Mouse (Mus musculus): Measurements from ENCODE around the gene Spo11. TPM values are rescaled to one million over a fixed set of nuclear protein-coding genes. Genes with fewer than 3 reads are reported as not detected.

Gene Spo11
- total and polyA plus RNA-seq, 3 experiments = 0.16 to 0.34 TPM; not detected in 1

DNA sequence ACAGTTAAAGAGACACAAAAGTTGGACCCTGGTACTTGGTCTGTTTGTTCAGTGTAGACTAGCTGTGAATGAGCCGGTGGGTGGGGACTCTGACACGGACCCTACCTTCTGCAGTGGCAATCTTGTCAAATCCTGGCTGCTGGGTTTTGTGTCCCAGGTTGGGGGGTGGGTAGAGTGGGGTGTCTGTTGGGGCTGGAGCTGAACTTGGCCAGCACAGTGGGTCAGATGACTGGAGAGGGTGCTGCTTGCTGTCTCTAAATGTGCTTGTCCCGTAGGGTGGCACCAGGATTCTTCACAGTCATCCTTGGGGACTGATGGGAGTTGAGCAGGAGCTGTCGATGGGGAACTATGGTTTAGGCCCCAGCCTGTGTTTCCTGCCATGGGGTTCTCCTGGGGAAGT is 46.5 kb downstream of the Spo11 start:
- peaks cover 63 to 84% of the 10 kb centered on the region in 2 experiments for H3K4me1 ChIP-seq (ENCODE audit: control insufficient read depth in 1 of 2, insufficient read depth in 2 of 2)

DNA sequence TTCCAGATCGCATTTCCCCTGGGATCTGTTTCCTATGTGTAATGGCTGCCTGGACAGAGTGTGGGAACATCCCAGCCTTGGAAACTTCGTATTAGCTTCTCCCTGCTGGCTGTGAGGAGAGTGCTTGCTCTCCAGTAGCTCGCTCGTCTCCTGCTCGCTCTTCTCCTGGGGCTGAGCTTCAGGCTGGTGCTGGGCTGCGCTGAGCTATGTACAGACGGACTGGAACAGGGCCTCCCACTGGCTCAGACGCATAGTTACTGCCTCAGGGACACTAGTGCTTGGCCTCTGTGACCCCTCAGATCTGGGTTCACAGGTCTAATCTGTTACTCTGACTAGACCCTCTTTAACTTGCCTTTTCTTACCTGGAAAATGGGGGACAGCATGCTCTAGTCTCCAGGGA is 46.9 kb downstream of the Spo11 start:
- Histone ChIP-seq H3K27me3 (replicated peaks) (peaks cover 6% of the 10 kb centered on the region), H3K9ac (ENCODE audit: insufficient read depth, low read depth) (no peak overlapping the region), H3K4me1 (ENCODE audit: control insufficient read depth in 1 of 2, insufficient read depth in 2 of 2) (peaks cover 59 to 84% of the 10 kb centered on the region in 2 experiments), H3K4me3 (replicated peaks in 1 of 3; ENCODE audit: low read depth in 2 of 3, low read length in 2 of 3, poor library complexity in 1 of 3) (peak overlapping the region in 2 of 3 experiments; percentile 18 to 79), H3K36me3 (replicated peaks in 1 of 2; ENCODE audit: control insufficient read depth in 1 of 2, insufficient read depth in 1 of 2, low read length in 1 of 2) (peaks cover 31 to 63% of the 10 kb centered on the region in 2 experiments), H3K9me3 (replicated peaks; ENCODE audit: low read length) (no peaks in the 10 kb centered on the region), H3K27ac (ENCODE audit: insufficient read depth, low read depth) (no peak overlapping the region), H3K79me2 (replicated peaks; ENCODE audit: control insufficient read depth, extremely low read depth, insufficient read depth, poor library complexity, severe bottlenecking) (peaks cover 24% of the 10 kb centered on the region), H3K4me2 (ENCODE audit: insufficient read depth, low read depth, poor library complexity, severe bottlenecking) (0 out of 2 replicates have a peak overlapping the region, but pooled peaks have one; percentile 70)
- no peak for DNase-seq (ENCODE audit: extremely low read depth)
- in situ Hi-C loops (cut with MboI; ENCODE audit: low pct_ligation_motif_present, low pct_unique_long_range_greater_than_20kb, low sequenced_read_pairs) = loop anchor here (25.0 kb wide), 1 partner anchor 138 kb away; the partner anchor contains the start of gene Pck1
- TF ChIP-seq JUND (conservative IDR thresholded peaks at IDR 0.05; ENCODE audit: low read depth, low read length) (no peak), SIN3A (IDR thresholded peaks at IDR 0.05; ENCODE audit: low read length) (no peak)
- dilution Hi-C loops (cut with MboI; ENCODE audit: extremely low pct_ligation_motif_present, extremely low pct_unique_long_range_greater_than_20kb, low sequenced_read_pairs) = no loop called here

More for the DNA sequence above, 46.5 kb downstream of the Spo11 start:
- no peak for TF ChIP-seq MYC (IDR thresholded peaks at IDR 0.05; ENCODE audit: low read depth, low read length)
- TF ChIP-seq BHLHE40 (IDR thresholded peaks at IDR 0.05; ENCODE audit: low read depth, low read length) = no peak
- TF ChIP-seq PAX5 (IDR thresholded peaks at IDR 0.05; ENCODE audit: low read length) = no peak
- no peak for TF ChIP-seq POLR2AphosphoS2 (IDR thresholded peaks at IDR 0.05; ENCODE audit: low read depth, low read length)
- no peak for TF ChIP-seq USF1 (IDR thresholded peaks at IDR 0.05; ENCODE audit: low read depth, low read length)
- TF ChIP-seq CHD1 (IDR thresholded peaks at IDR 0.05; ENCODE audit: low read depth, low read length) = no peak
- TF ChIP-seq JUND (conservative IDR thresholded peaks at IDR 0.05; ENCODE audit: low read depth, low read length) = no peak
- TF ChIP-seq TBP (conservative IDR thresholded peaks at IDR 0.05; ENCODE audit: low read depth, low read length) = no peak
- TF ChIP-seq GABPA (IDR thresholded peaks at IDR 0.05; ENCODE audit: insufficient replicate concordance, low read depth, low read length) = no peak
- peaks cover 6% of the 10 kb centered on the region for H3K27me3 ChIP-seq (replicated peaks)
- peak overlapping the region in 2 of 3 experiments; percentile 72 to 79 for H3K4me3 ChIP-seq (replicated peaks in 1 of 3; ENCODE audit: low read depth in 2 of 3, low read length in 2 of 3, poor library complexity in 1 of 3)
- in situ Hi-C loops (cut with MboI; ENCODE audit: low pct_ligation_motif_present, low pct_unique_long_range_greater_than_20kb, low sequenced_read_pairs) = loop anchor here (25.0 kb wide), 1 partner anchor 138 kb away; the partner anchor contains the start of gene Pck1
- peaks cover 22% of the 10 kb centered on the region for H3K79me2 ChIP-seq (replicated peaks; ENCODE audit: control insufficient read depth, extremely low read depth, insufficient read depth, poor library complexity, severe bottlenecking)
- no peak overlapping the region for H3K9ac ChIP-seq (ENCODE audit: insufficient read depth, low read depth)
- dilution Hi-C loops (cut with MboI; ENCODE audit: extremely low pct_ligation_motif_present, extremely low pct_unique_long_range_greater_than_20kb, low sequenced_read_pairs) = no loop called here
- no peak for DNase-seq (ENCODE audit: extremely low read depth)
- H3K4me2 ChIP-seq (ENCODE audit: insufficient read depth, low read depth, poor library complexity, severe bottlenecking) = 0 out of 2 replicates have a peak overlapping the region, but pooled peaks have one; percentile 70
- H3K27ac ChIP-seq (ENCODE audit: insufficient read depth, low read depth) = no peak overlapping the region
- no peaks in the 10 kb centered on the region for H3K9me3 ChIP-seq (replicated peaks; ENCODE audit: low read length)
- peaks cover 27 to 59% of the 10 kb centered on the region in 2 experiments for H3K36me3 ChIP-seq (replicated peaks in 1 of 2; ENCODE audit: control insufficient read depth in 1 of 2, insufficient read depth in 1 of 2, low read length in 1 of 2)

DNA sequence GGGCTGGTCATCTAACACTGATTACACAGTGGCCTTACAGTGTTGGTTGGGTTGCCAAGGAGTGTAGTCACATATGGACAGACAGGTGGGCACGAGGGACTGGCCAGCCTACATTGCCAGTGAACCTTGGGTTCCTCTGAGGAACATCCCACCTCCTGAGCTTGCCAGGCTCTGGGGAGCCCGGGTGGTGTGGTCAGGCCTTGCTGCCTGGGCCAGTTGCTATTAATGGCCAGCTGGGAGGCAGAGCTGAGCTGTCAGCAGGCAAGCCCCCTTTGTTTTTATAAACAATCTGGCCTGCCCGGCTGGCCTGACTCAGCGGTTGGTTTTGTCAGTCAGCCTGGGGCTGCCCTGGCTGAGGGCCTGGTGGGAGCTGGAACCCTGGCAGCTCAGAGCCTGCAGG is 47.4 kb downstream of the Spo11 start:
- DNase-seq (ENCODE audit: extremely low read depth) = no peak
- Histone ChIP-seq H3K4me2 (ENCODE audit: insufficient read depth, low read depth, poor library complexity, severe bottlenecking) (no peak overlapping the region), H3K4me3 (replicated peaks in 1 of 3; ENCODE audit: low read depth in 2 of 3, low read length in 2 of 3, poor library complexity in 1 of 3) (peak overlapping the region in 1 of 3 experiments; percentile 3), H3K4me1 (ENCODE audit: control insufficient read depth in 1 of 2, insufficient read depth in 2 of 2) (peaks cover 54 to 84% of the 10 kb centered on the region in 2 experiments), H3K27ac (ENCODE audit: insufficient read depth, low read depth) (no peak overlapping the region), H3K9me3 (replicated peaks; ENCODE audit: low read length) (no peaks in the 10 kb centered on the region), H3K27me3 (replicated peaks) (peaks cover 6% of the 10 kb centered on the region), H3K79me2 (replicated peaks; ENCODE audit: control insufficient read depth, extremely low read depth, insufficient read depth, poor library complexity, severe bottlenecking) (peaks cover 24% of the 10 kb centered on the region), H3K9ac (ENCODE audit: insufficient read depth, low read depth) (no peak overlapping the region), H3K36me3 (replicated peaks in 1 of 2; ENCODE audit: control insufficient read depth in 1 of 2, insufficient read depth in 1 of 2, low read length in 1 of 2) (peaks cover 37 to 68% of the 10 kb centered on the region in 2 experiments)
- in situ Hi-C loops (cut with MboI; ENCODE audit: low pct_ligation_motif_present, low pct_unique_long_range_greater_than_20kb, low sequenced_read_pairs) = loop anchor here (25.0 kb wide), 1 partner anchor 137 kb away; the partner anchor contains the start of gene Pck1
- dilution Hi-C loops (cut with MboI; ENCODE audit: extremely low pct_ligation_motif_present, extremely low pct_unique_long_range_greater_than_20kb, low sequenced_read_pairs) = no loop called here
- TF ChIP-seq ZNF384 (IDR thresholded peaks at IDR 0.05; ENCODE audit: low read depth, low read length) = no peak
- no peak for TF ChIP-seq IRF4 (IDR thresholded peaks at IDR 0.05; ENCODE audit: low read depth, low read length)
- no peak for TF ChIP-seq MXI1 (IDR thresholded peaks at IDR 0.05; ENCODE audit: low read depth, low read length)
- no peak for TF ChIP-seq ZMIZ1 (IDR thresholded peaks at IDR 0.05; ENCODE audit: low read depth, low read length)
- no peak for TF ChIP-seq TCF12 (IDR thresholded peaks at IDR 0.05; ENCODE audit: low read depth, low read length)
- no peak for TF ChIP-seq RAD21 (IDR thresholded peaks at IDR 0.05; ENCODE audit: low read depth, low read length)
- TF ChIP-seq MAZ (IDR thresholded peaks at IDR 0.05; ENCODE audit: low read depth, low read length) = no peak
- TF ChIP-seq RCOR1 (conservative IDR thresholded peaks at IDR 0.05; ENCODE audit: low read depth, low read length) = no peak
- no peak for TF ChIP-seq TBP (conservative IDR thresholded peaks at IDR 0.05; ENCODE audit: low read depth, low read length)
- no peak for TF ChIP-seq ETS1 (conservative IDR thresholded peaks at IDR 0.05; ENCODE audit: low read depth, low read length)
- no peak for TF ChIP-seq MAX (IDR thresholded peaks at IDR 0.05; ENCODE audit: low read length)
- no peak for TF ChIP-seq SMC3 (IDR thresholded peaks at IDR 0.05; ENCODE audit: low read depth, low read length)
- no peak for TF ChIP-seq JUN (IDR thresholded peaks at IDR 0.05; ENCODE audit: insufficient read depth, low read depth, low read length)
- no peak for TF ChIP-seq SIN3A (IDR thresholded peaks at IDR 0.05; ENCODE audit: low read length)
- TF ChIP-seq GABPA (IDR thresholded peaks at IDR 0.05; ENCODE audit: insufficient replicate concordance, low read depth, low read length) = no peak
- TF ChIP-seq ZKSCAN1 (IDR thresholded peaks at IDR 0.05; ENCODE audit: borderline replicate concordance, low read depth, low read length) = no peak
- TF ChIP-seq EP300 (IDR thresholded peaks at IDR 0.05; ENCODE audit: low read length) = no peak
- no peak for TF ChIP-seq UBTF (IDR thresholded peaks at IDR 0.05; ENCODE audit: low read depth, low read length)

Data from CH12.LX (cell line).